23 mouse cellular contexts compared by ENCODE assay signal in the genomic region with DNA sequence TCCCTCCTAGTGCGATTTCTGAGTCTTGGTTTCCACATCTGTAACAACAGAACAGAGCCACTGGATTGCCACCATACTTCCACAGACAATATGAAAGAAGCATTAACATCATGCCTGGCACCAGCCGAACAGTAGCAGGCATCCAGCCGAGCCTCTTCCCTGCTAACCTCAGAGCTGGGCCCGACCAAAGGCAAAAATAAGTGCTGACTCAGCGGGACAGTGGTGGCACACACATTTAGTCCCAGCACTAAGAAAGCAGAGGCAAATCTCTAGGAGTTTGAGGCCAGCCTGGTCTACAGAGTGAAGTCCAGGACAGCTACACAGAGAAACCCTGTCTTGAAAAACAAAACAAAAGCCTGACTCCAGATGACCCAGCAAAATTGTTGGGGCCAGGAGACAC. TPM values are rescaled to one million over a fixed set of nuclear protein-coding genes. Genes with fewer than 3 reads are reported as not detected.
DNase-seq lines count a peak whose midpoint lies in the region; ATAC-seq and TF ChIP-seq lines count a peak whose summit lies in the region.
"Had no signal": no experiment of that assay in that cellular context is flagged by ENCODE, and none has a peak within 500 bp of the region (broad histone marks: within the 10 kb centered on the region; RNA-seq: fewer than 3 reads in every experiment).

No protein-coding gene starts in this region.

- TF ChIP-seq CTCF in liver, postnatal 0 days (IDR thresholded peaks at IDR 0.05; ENCODE audit: low read depth) = no peak

- H3K4me2 ChIP-seq in liver, embryonic 13.5 days = no peak overlapping the region
- no peak overlapping the region for H3K4me2 ChIP-seq in liver, postnatal 0 days (ENCODE audit: low read depth, low read length)
- H3K4me2 ChIP-seq in neural tube, embryonic 15.5 days = no peak overlapping the region
- H3K4me2 ChIP-seq: embryonic facial prominence, embryonic 13.5 days; heart, embryonic 11.5 days; heart, embryonic 15.5 days; hindbrain, embryonic 13.5 days had no signal

- TF ChIP-seq EP300 in liver, postnatal 0 days (IDR thresholded peaks at IDR 0.05; ENCODE audit: low read depth) = no peak

- H3K36me3 ChIP-seq in liver, embryonic 13.5 days = no peaks in the 10 kb centered on the region
- no peaks in the 10 kb centered on the region for H3K36me3 ChIP-seq in liver, postnatal 0 days (replicated peaks; ENCODE audit: insufficient read depth, low read length)
- no peaks in the 10 kb centered on the region for H3K36me3 ChIP-seq in neural tube, embryonic 15.5 days
- H3K36me3 ChIP-seq: embryonic facial prominence, embryonic 13.5 days; forebrain, embryonic 10.5 days; G1E; heart, embryonic 15.5 days; hindbrain, embryonic 13.5 days had no signal

- H3K27me3 ChIP-seq in liver, embryonic 13.5 days = no peaks in the 10 kb centered on the region
- H3K27me3 ChIP-seq in liver, postnatal 0 days (ENCODE audit: insufficient read depth, low read length) = no peaks in the 10 kb centered on the region
- H3K27me3 ChIP-seq in neural tube, embryonic 15.5 days (replicated peaks) = no peaks in the 10 kb centered on the region
- H3K27me3 ChIP-seq: embryonic facial prominence, embryonic 13.5 days; heart, embryonic 15.5 days; hindbrain, embryonic 13.5 days had no signal

- ATAC-seq in erythroblast, adult 5-6 weeks (replicated peaks; ENCODE audit: low FRiP score, poor library complexity, severe bottlenecking) = peak; percentile 36
- ATAC-seq in liver, embryonic 13.5 days (ENCODE audit: low read depth) = no peak
- ATAC-seq in liver, postnatal 0 days = no peak
- no peak for ATAC-seq in neural tube, embryonic 15.5 days (ENCODE audit: low FRiP score)
- ATAC-seq: forebrain, embryonic 14.5 days; hindbrain, postnatal 0 days had no signal

- H3K9ac ChIP-seq in liver, embryonic 13.5 days = 0 out of 2 replicates have a peak overlapping the region, but pooled peaks have one; percentile 3
- H3K9ac ChIP-seq in liver, postnatal 0 days (replicated peaks) = no peak overlapping the region
- H3K9ac ChIP-seq in neural tube, embryonic 15.5 days (replicated peaks) = no peak overlapping the region
- H3K9ac ChIP-seq: embryonic facial prominence, embryonic 13.5 days; heart, embryonic 15.5 days; hindbrain, embryonic 13.5 days had no signal

- H3K27ac ChIP-seq in liver, embryonic 13.5 days = peak overlapping the region; percentile 50
- peak overlapping the region; percentile 36; the same call in 1 of the 2 replicates for H3K27ac ChIP-seq in liver, postnatal 0 days (ENCODE audit: low read depth)
- H3K27ac ChIP-seq in neural tube, embryonic 15.5 days (replicated peaks) = no peak overlapping the region
- H3K27ac ChIP-seq: embryonic facial prominence, embryonic 13.5 days; forebrain, embryonic 10.5 days; heart, embryonic 15.5 days; hindbrain, embryonic 13.5 days; hindbrain, postnatal 0 days had no signal

- peak; percentile 52 to 60 for DNase-seq in spleen, postnatal 10 days (ENCODE audit: low spot score in 2 of 2)
- DNase-seq in spleen, adult 18-20 months = no peak
- no peak for DNase-seq in liver, embryonic 13.5 days
- no peak for DNase-seq in liver, postnatal 0 days
- no peak for DNase-seq in adrenal gland, postnatal 36 days
- no peak for DNase-seq in left cerebral cortex, adult 11 months (ENCODE audit: low spot score)
- DNase-seq: adrenal gland, postnatal 10 days; cerebellum, adult 18-20 months; cerebellum, adult 9-11 months; cerebellum, postnatal 36 days; gastrocnemius, postnatal 10 days; heart, adult 18-20 months; heart, postnatal 14 days had no signal

- 48% methylated on average over 5 of the region's 5 CpGs for WGBS in liver, embryonic 13.5 days (ENCODE audit: insufficient replicate concordance)
- WGBS in liver, postnatal 0 days (ENCODE audit: insufficient replicate concordance) = 49% methylated on average over 5 of the region's 5 CpGs
- 83% methylated on average over 5 of the region's 5 CpGs for WGBS in neural tube, embryonic 15.5 days

- peaks cover 86% of the 10 kb centered on the region for H3K4me1 ChIP-seq in liver, embryonic 13.5 days (replicated peaks)
- H3K4me1 ChIP-seq in liver, postnatal 0 days (ENCODE audit: insufficient read depth) = peaks cover 73% of the 10 kb centered on the region
- H3K4me1 ChIP-seq in neural tube, embryonic 15.5 days = peaks cover 14% of the 10 kb centered on the region
- H3K4me1 ChIP-seq: embryonic facial prominence, embryonic 13.5 days had no signal

- H3K4me3 ChIP-seq in liver, embryonic 13.5 days (replicated peaks) = no peak overlapping the region
- H3K4me3 ChIP-seq in liver, postnatal 0 days (ENCODE audit: low read depth, low read length) = no peak overlapping the region
- no peak overlapping the region for H3K4me3 ChIP-seq in neural tube, embryonic 15.5 days (replicated peaks)
- H3K4me3 ChIP-seq: embryonic facial prominence, embryonic 13.5 days; forebrain, embryonic 10.5 days; heart, embryonic 15.5 days; hindbrain, embryonic 13.5 days had no signal

- H3K9me3 ChIP-seq in liver, embryonic 13.5 days (replicated peaks) = no peaks in the 10 kb centered on the region
- H3K9me3 ChIP-seq in liver, postnatal 0 days (ENCODE audit: low read length) = no peaks in the 10 kb centered on the region
- no peaks in the 10 kb centered on the region for H3K9me3 ChIP-seq in neural tube, embryonic 15.5 days (replicated peaks)
- H3K9me3 ChIP-seq: embryonic facial prominence, embryonic 13.5 days; forebrain, embryonic 10.5 days; G1E; heart, embryonic 15.5 days; hindbrain, embryonic 13.5 days had no signal

RNA-seq across cellular contexts. Expression of a gene that starts 24.7 kb away (rescaled TPM):
- total RNA-seq in erythroblast, adult 5-6 weeks (2015; ENCODE audit: low replicate concordance) = 9.2 and 21.1 TPM in 2 replicates
- 11.3 and 18.7 TPM in 2 replicates for total RNA-seq in erythroblast, adult 5-6 weeks (2017; ENCODE audit: low replicate concordance)
- 1.7 and 1.9 TPM in 2 replicates for polyA plus RNA-seq in liver, embryonic 13.5 days (2015; fragmentation: Nextera tagmentation; extraction: Ambion mirVana)
- 2.7 and 2.8 TPM in 2 replicates for polyA plus RNA-seq in liver, postnatal 0 days (2015; fragmentation: Nextera tagmentation; extraction: Ambion mirVana)
- polyA plus RNA-seq in neural tube, embryonic 15.5 days (2015; fragmentation: Nextera tagmentation; extraction: Ambion mirVana) = 5.8 and 6.0 TPM in 2 replicates
- 10 to 100 TPM; 16.4 to 22.0 TPM for total RNA-seq in adrenal gland, postnatal 36 days (2021)

Comparison
In these comparisons a context has a peak if more than half of its experiments do, and no peak if none do; other contexts are left out.
1. DNase-seq: peak in spleen, postnatal 10 days (2 of 2); none in spleen, adult 18-20 months (0 of 2), liver, embryonic 13.5 days (single experiment), liver, postnatal 0 days (single experiment), adrenal gland, postnatal 36 days (0 of 2) and left cerebral cortex, adult 11 months (single experiment).